Mouse (Mus musculus) ES-Bruce4 (cell line): Measurements from ENCODE around the gene Skint8.

Source experiments
- CTCF ChIP-seq: IDR thresholded peaks from one replicate; pipeline ENCODE4 v1.8.1; 2011; ENCODE audit warnings: low read depth, low read length
- EP300 ChIP-seq: IDR thresholded peaks from 2 replicates; pipeline ENCODE4 v1.6.1; 2011; ENCODE audit warnings: low read depth, low read length; ENCODE audit not compliant: insufficient read depth

GRCm38 (mm10) chr4:111907926-111908325 lies 11.3 kb upstream of the Skint8 start:
- TF ChIP-seq EP300 (no peak), CTCF (peak; percentile 3)
